Mouse (Mus musculus) hindbrain, embryonic 15.5 days (tissue): ENCODE results near the gene Sec16a. TPM values are rescaled to one million over a fixed set of nuclear protein-coding genes. Genes with fewer than 3 reads are reported as not detected.

Experiments used
- ATAC-seq: fragments of 200-750 bp; cut with Nextera tagmentation; 2 replicates; pipeline ENCODE4 v1.8.0; 2017; ENCODE audit warnings: low read depth, moderate number of reproducible peaks, moderate TSS enrichment; ENCODE audit not compliant: low FRiP score
- H3K27ac ChIP-seq: fragments of 300-500 bp; sonication (generic); replicated peaks from 2 replicates; pipeline ENCODE4 v1.5.1; 2015; ENCODE audit warnings: mild to moderate bottlenecking, inconsistent platforms
- H3K27me3 ChIP-seq: fragments of 300-500 bp; sonication (generic); 2 replicates; pipeline ENCODE4 v1.6.1; 2015; ENCODE audit warnings: control low read depth, inconsistent platforms
- H3K36me3 ChIP-seq: fragments of 300-500 bp; sonication (generic); 2 replicates; pipeline ENCODE4 v1.6.1; 2015; ENCODE audit warnings: control low read depth, inconsistent platforms
- H3K4me1 ChIP-seq: fragments of 300-500 bp; sonication (generic); replicated peaks from 2 replicates; pipeline ENCODE4 v1.6.1; 2015; ENCODE audit warnings: control low read depth, inconsistent platforms
- H3K4me2 ChIP-seq: fragments of 300-500 bp; sonication (generic); 2 replicates; pipeline ENCODE4 v1.6.1; 2015; ENCODE audit warnings: moderate library complexity, mild to moderate bottlenecking, inconsistent platforms
- H3K4me3 ChIP-seq: fragments of 300-500 bp; sonication (generic); 2 replicates; pipeline ENCODE4 v1.5.1; 2015; ENCODE audit warnings: mild to moderate bottlenecking, inconsistent platforms
- H3K9ac ChIP-seq: fragments of 300-500 bp; sonication (generic); 2 replicates; pipeline ENCODE4 v1.6.1; 2015; ENCODE audit warnings: inconsistent platforms
- H3K9me3 ChIP-seq: fragments of 300-500 bp; sonication (generic); 2 replicates; pipeline ENCODE4 v1.6.1; 2016; ENCODE audit warnings: control low read depth, inconsistent platforms
- WGBS: fragments of 180-500 bp; shearing (Covaris S2); methylation state at CpG from one replicate; pipeline ENCODE4 v1.1.7; 2015; 5-methylcytosine and 5-hydroxymethylcytosine counted together
- polyA plus RNA-seq: library from polyadenylated mRNA; unstranded; fragments of >200 nt; fragmentation: Nextera tagmentation; extraction: Ambion mirVana; gene quantifications from 2 replicates; pipeline ENCODE4 v1.2.1, GENCODE M21; 2015

Gene Sec16a
- polyA plus RNA-seq, 1 experiment from 2014 or later = 21.6 TPM

- H3K36me3 ChIP-seq = no peaks in the 10 kb centered on the region
Measured at GRCm38 (mm10) chr2:26470967-26471366, 26.0 kb upstream of the Sec16a start.

GRCm38 (mm10) chr2:26468376-26468775 is 23.4 kb upstream of the Sec16a start:
- Histone ChIP-seq H3K36me3 (no peaks in the 10 kb centered on the region), H3K4me2 (no peak overlapping the region), H3K4me1 (peaks cover 11% of the 10 kb centered on the region; the same call in 1 of the 2 replicates), H3K9me3 (no peaks in the 10 kb centered on the region), H3K27ac (no peak overlapping the region), H3K27me3 (no peaks in the 10 kb centered on the region), H3K4me3 (no peak overlapping the region), H3K9ac (no peak overlapping the region)
- ATAC-seq = no peak
- WGBS = 95% methylated on average over 15 of the region's 15 CpGs

More at GRCm38 (mm10) chr2:26470967-26471366, 26.0 kb upstream of the Sec16a start:
- no peak for ATAC-seq
- no peak overlapping the region for H3K27ac ChIP-seq
- H3K27me3 ChIP-seq = no peaks in the 10 kb centered on the region
- no peak overlapping the region for H3K9ac ChIP-seq
- no peak overlapping the region for H3K4me2 ChIP-seq
- no peaks in the 10 kb centered on the region for H3K9me3 ChIP-seq
- H3K4me3 ChIP-seq = no peak overlapping the region
- WGBS = 92% methylated on average over 17 of the region's 17 CpGs
- peaks cover 31% of the 10 kb centered on the region for H3K4me1 ChIP-seq

- H3K9me3 ChIP-seq = no peaks in the 10 kb centered on the region
- ATAC-seq = no peak
- WGBS = 94% methylated on average over 6 of the region's 6 CpGs
- peaks cover 4% of the 10 kb centered on the region; the same call in 1 of the 2 replicates for H3K4me1 ChIP-seq
- H3K27me3 ChIP-seq = no peaks in the 10 kb centered on the region
- H3K4me2 ChIP-seq = no peak overlapping the region
- H3K36me3 ChIP-seq = 0 out of 2 replicates have a peak, but pooled peaks cover 5% of the 10 kb centered on the region
- H3K4me3 ChIP-seq = no peak overlapping the region
- no peak overlapping the region for H3K9ac ChIP-seq
- H3K27ac ChIP-seq = no peak overlapping the region
Measured at GRCm38 (mm10) chr2:26463412-26463811, 18.4 kb upstream of the Sec16a start.

- no peak overlapping the region for H3K4me3 ChIP-seq
- no peak overlapping the region for H3K9ac ChIP-seq
- H3K4me2 ChIP-seq = no peak overlapping the region
- 0 out of 2 replicates have a peak, but pooled peaks cover 5% of the 10 kb centered on the region for H3K36me3 ChIP-seq
- 79% methylated on average over 3 of the region's 3 CpGs for WGBS
- H3K27me3 ChIP-seq = no peaks in the 10 kb centered on the region
- H3K27ac ChIP-seq = no peak overlapping the region
- no peaks in the 10 kb centered on the region for H3K9me3 ChIP-seq
- peaks cover 4% of the 10 kb centered on the region; the same call in 1 of the 2 replicates for H3K4me1 ChIP-seq
- ATAC-seq = no peak
Measured at GRCm38 (mm10) chr2:26462980-26463379, 18.0 kb upstream of the Sec16a start.

- ATAC-seq = no peak
- no peak overlapping the region for H3K9ac ChIP-seq
- H3K27me3 ChIP-seq = no peaks in the 10 kb centered on the region
- no peak overlapping the region for H3K4me2 ChIP-seq
- no peak overlapping the region for H3K4me3 ChIP-seq
- H3K27ac ChIP-seq = no peak overlapping the region
- 86% methylated on average over 5 of the region's 5 CpGs for WGBS
- H3K36me3 ChIP-seq = 0 out of 2 replicates have a peak, but pooled peaks cover 5% of the 10 kb centered on the region
- H3K9me3 ChIP-seq = no peaks in the 10 kb centered on the region
- peaks cover 4% of the 10 kb centered on the region; the same call in 1 of the 2 replicates for H3K4me1 ChIP-seq
Measured at GRCm38 (mm10) chr2:26461667-26462066, 16.7 kb upstream of the Sec16a start.

- no peak overlapping the region for H3K4me3 ChIP-seq
- H3K4me2 ChIP-seq = no peak overlapping the region
- no peaks in the 10 kb centered on the region for H3K27me3 ChIP-seq
- WGBS = 88% methylated on average over 13 of the region's 13 CpGs
- H3K9ac ChIP-seq = no peak overlapping the region
- no peak for ATAC-seq
- H3K27ac ChIP-seq = no peak overlapping the region
- H3K9me3 ChIP-seq = no peaks in the 10 kb centered on the region
- peaks cover 4% of the 10 kb centered on the region; the same call in 1 of the 2 replicates for H3K4me1 ChIP-seq
- H3K36me3 ChIP-seq = 0 out of 2 replicates have a peak, but pooled peaks cover 5% of the 10 kb centered on the region
Measured at GRCm38 (mm10) chr2:26460837-26461236, 15.8 kb upstream of the Sec16a start.

GRCm38 (mm10) chr2:26460097-26460646 is 15.2 kb upstream of the Sec16a start:
- Histone ChIP-seq H3K9ac (no peak overlapping the region), H3K9me3 (no peaks in the 10 kb centered on the region), H3K4me3 (no peak overlapping the region), H3K4me2 (no peak overlapping the region), H3K4me1 (peaks cover 4% of the 10 kb centered on the region; the same call in 1 of the 2 replicates), H3K27me3 (no peaks in the 10 kb centered on the region), H3K27ac (no peak overlapping the region), H3K36me3 (0 out of 2 replicates have a peak, but pooled peaks cover 5% of the 10 kb centered on the region)
- peak; percentile 36; the same call in 1 of the 2 replicates for ATAC-seq
- 73% methylated on average over 16 of the region's 16 CpGs for WGBS

- Histone ChIP-seq H3K9me3 (no peaks in the 10 kb centered on the region), H3K4me3 (no peak overlapping the region), H3K4me1 (peaks cover 4% of the 10 kb centered on the region; the same call in 1 of the 2 replicates), H3K4me2 (no peak overlapping the region), H3K27me3 (no peaks in the 10 kb centered on the region), H3K27ac (0 out of 2 replicates have a peak overlapping the region, but pooled peaks have one; percentile 35), H3K36me3 (0 out of 2 replicates have a peak, but pooled peaks cover 5% of the 10 kb centered on the region), H3K9ac (no peak overlapping the region)
- 0 out of 2 replicates have a peak, but pooled peaks have one; percentile 32 for ATAC-seq
- 39% methylated on average over 6 of the region's 6 CpGs for WGBS
Measured at GRCm38 (mm10) chr2:26459478-26459877, 14.5 kb upstream of the Sec16a start.

- Histone ChIP-seq H3K36me3 (0 out of 2 replicates have a peak, but pooled peaks cover 5% of the 10 kb centered on the region), H3K4me2 (no peak overlapping the region), H3K27ac (no peak overlapping the region), H3K9me3 (no peaks in the 10 kb centered on the region), H3K4me3 (no peak overlapping the region), H3K27me3 (no peaks in the 10 kb centered on the region), H3K9ac (no peak overlapping the region), H3K4me1 (peaks cover 4% of the 10 kb centered on the region; the same call in 1 of the 2 replicates)
- WGBS = 39% methylated on average over 7 of the region's 7 CpGs
- ATAC-seq = no peak
Measured at GRCm38 (mm10) chr2:26458402-26459124, 13.5 kb upstream of the Sec16a start.

GRCm38 (mm10) chr2:26449121-26450060 is 4.4 kb upstream of the Sec16a start:
- Histone ChIP-seq H3K36me3 (no peaks in the 10 kb centered on the region), H3K27ac (0 out of 2 replicates have a peak overlapping the region, but pooled peaks have one; percentile 18), H3K4me3 (no peak overlapping the region), H3K27me3 (no peaks in the 10 kb centered on the region), H3K4me1 (peaks cover 34% of the 10 kb centered on the region), H3K9me3 (no peaks in the 10 kb centered on the region), H3K9ac (no peak overlapping the region), H3K4me2 (no peak overlapping the region)
- no peak for ATAC-seq
- 21% methylated on average over 5 of the region's 5 CpGs for WGBS

GRCm38 (mm10) chr2:26447451-26447850 is 2.4 kb upstream of the Sec16a start:
- no peak for ATAC-seq
- Histone ChIP-seq H3K4me3 (no peak overlapping the region), H3K9ac (no peak overlapping the region), H3K36me3 (no peaks in the 10 kb centered on the region), H3K4me1 (peaks cover 51% of the 10 kb centered on the region), H3K4me2 (no peak overlapping the region; the same call in 1 of the 2 replicates), H3K27me3 (no peaks in the 10 kb centered on the region), H3K27ac (no peak overlapping the region), H3K9me3 (no peaks in the 10 kb centered on the region)
- WGBS = 95% methylated on average over 1 of the region's 1 CpGs
